Mouse (Mus musculus) lung, adult 10 weeks (tissue): ENCODE measurements around the gene Gm11214. TPM values are rescaled to one million over a fixed set of nuclear protein-coding genes. Genes with fewer than 3 reads are reported as not detected.

Experiments used
- polyA plus RNA-seq: library from polyadenylated mRNA; stranded (reverse); fragments of 350-450 nt; fragmentation: Illumina TruSeq; extraction: RNeasy Lipid Tissue Mini Kit (QIAGEN cat#74804); gene quantifications from one replicate; pipeline ENCODE4 v1.2.3, GENCODE M21; 2014; ENCODE audit warnings: low read depth, low replicate concordance; ENCODE audit not compliant: insufficient read depth

Gene Gm11214
- not detected for polyA plus RNA-seq

GRCm38 (mm10) chr4:63663279-63663678, at the start of gene Gm11214:
Gene Gm11214, minus strand, starts transcription at chr4:63663379.

GRCm38 (mm10) chr4:63622378-63622835, 40.8 kb downstream of the Gm11214 start, which contains the start of gene Tex48:
Gene Tex48, minus strand, starts transcription at chr4:63622428.

Other genes with a start within 250 kb of the Gm11214 start
- 1.6 TPM for gene Whrn, start 167.4 kb downstream of the Gm11214 start, polyA plus RNA-seq
- 276 TPM for gene Atp6v1g1, start 118.6 kb downstream of the Gm11214 start, polyA plus RNA-seq
- gene Tmem268, start 104.6 kb downstream of the Gm11214 start, polyA plus RNA-seq: 5.9 TPM
- not detected for gene Gm11213, start 58.1 kb downstream of the Gm11214 start, polyA plus RNA-seq
- not detected for gene Tex48, start 41.0 kb downstream of the Gm11214 start, polyA plus RNA-seq
- 0.19 TPM for gene Tnfsf15, start 81.7 kb upstream of the Gm11214 start, polyA plus RNA-seq
- 0.60 TPM for gene Tnfsf8, start 198.0 kb upstream of the Gm11214 start, polyA plus RNA-seq